Mouse (Mus musculus) small intestine, adult 10 weeks (tissue): Measurements from ENCODE around the gene Plcg1. TPM values are rescaled to one million over a fixed set of nuclear protein-coding genes. Genes with fewer than 3 reads are reported as not detected.

Experiments used
- polyA plus RNA-seq: library from polyadenylated mRNA; stranded (reverse); fragments of 350-450 nt; fragmentation: Illumina TruSeq; extraction: RNeasy Lipid Tissue Mini Kit (QIAGEN cat#74804); gene quantifications from one replicate; pipeline ENCODE4 v1.2.3, GENCODE M21; 2014; ENCODE audit warnings: low replicate concordance

Gene Plcg1
- polyA plus RNA-seq = 3.8 TPM

DNA sequence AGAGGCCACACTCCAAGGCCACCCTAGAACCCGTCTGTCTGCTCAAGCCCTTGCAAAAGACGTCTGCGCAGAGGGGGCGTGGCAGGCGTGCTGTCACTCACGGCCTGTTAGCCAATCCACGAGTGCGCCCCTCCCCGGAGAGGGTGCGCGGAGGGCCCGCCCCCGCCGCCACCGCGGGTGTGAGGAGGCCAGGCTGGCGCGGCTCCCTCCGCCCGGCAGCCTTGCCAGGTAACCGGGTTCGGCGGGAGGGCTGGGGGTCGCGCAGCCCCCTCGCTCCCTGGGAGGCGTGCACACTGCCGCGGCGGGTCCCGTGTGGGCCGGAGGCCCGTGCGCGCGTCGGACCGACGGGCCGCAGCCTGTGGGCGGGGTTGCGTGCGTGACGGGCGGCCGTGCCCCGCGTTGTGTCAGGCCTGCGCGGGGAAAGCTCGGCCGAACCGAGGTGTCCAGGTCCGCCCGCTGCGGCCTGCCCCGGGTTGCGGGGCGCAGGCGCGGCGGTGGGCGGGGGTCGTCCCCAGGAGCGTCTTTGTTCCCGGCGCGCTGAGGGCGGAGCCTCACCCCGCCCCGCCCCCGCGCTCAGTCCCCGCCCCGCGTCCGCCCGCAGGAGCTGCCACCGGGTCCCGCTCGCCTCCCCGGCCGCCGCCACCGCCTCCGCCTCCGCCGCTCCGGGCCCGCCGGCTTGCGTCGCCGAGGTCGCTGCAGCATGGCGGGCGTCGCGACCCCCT is at the start of gene Plcg1:
Gene Plcg1 (plus strand): TSS at position 184 of the 722 bp plus-strand sequence.

Other genes with a start within 250 kb of the Plcg1 start
- 183 TPM for gene Top1, start 85.4 kb upstream of the Plcg1 start, polyA plus RNA-seq
- 7.0 TPM for gene Zhx3, start 141.7 kb downstream of the Plcg1 start, polyA plus RNA-seq
- 2.6 TPM for gene Lpin3, start 149.4 kb downstream of the Plcg1 start, polyA plus RNA-seq
- gene Emilin3, start 181.0 kb downstream of the Plcg1 start, polyA plus RNA-seq = not detected